Mouse (Mus musculus): ENCODE results near the gene Srcin1. TPM values are rescaled to one million over a fixed set of nuclear protein-coding genes. Genes with fewer than 3 reads are reported as not detected.
A peak's percentile ranks its signal among the peaks of the same experiment; 100 is the strongest.

Srcin1 gene
- total RNA-seq, 1 experiment from 2014 or later: 9.9 TPM

DNA sequence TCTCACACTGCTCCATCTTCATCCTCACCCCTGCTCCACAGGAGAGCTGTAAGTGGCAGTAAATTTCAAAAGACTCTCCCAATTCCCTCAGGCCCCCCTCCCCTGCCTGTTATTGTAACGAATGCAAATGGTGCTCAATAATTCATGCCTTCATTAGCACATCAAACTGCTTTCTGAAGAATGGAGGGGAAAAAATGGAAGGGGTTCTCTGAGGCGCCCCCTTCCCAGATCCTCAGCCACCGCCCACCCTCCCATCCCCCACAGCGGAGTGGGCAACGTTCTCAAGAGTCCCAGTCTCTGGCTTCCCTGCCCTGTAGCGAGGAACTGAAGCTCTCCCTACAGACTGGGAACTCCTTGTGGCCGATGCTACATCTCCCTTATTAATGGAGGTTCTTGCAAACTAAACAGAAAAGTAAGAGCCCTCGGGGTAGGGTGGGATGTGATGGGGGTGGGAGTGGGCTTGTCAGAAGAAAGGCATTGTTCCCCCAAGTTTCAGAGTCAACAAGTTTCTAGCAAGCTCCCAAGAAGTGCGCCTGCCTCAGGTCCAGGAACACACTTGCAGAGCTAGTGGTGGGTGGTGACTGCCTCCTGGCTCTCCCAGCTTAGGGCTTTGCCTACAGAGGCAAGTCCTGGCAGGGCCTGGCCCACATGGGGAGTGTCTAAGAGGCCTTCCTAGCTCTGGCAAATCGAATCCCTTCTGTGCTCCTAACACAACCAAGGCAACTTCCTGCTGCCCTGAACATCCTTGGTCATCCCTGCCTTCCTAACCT, 3.3 kb upstream of the Srcin1 start:
- DNase-seq: no peak

GRCm38 (mm10) chr11:97578286-97578685, 2.3 kb upstream of the Srcin1 start:
- no peak for DNase-seq

- peak; percentile 88 for DNase-seq
These were observed 348 bp downstream of the Srcin1 start for GRCm38 (mm10) chr11:97575638-97576037.

DNA sequence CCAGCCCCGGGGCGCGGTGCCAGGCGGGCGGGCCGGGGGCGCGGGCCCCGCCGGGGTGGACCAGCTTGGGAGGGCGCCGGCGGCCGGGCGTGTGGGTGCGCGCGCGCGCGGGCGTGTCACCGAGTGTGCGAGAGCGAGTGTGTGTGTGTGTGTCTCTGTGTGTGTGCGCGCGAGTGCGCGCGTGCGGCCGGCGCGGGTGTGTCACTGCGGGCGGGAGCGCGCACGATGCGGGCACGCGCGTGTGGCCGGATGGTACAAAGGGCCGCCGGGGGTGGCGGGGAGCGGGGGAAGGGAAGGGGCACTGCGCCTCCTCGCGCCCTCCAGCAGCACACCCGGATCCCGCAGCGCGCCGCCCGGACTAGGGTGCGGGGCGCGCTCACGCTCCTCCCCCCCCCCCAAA, 911 bp downstream of the Srcin1 start:
- peak; percentile 72 for DNase-seq

- no peak for DNase-seq
These were observed 1.4 kb downstream of the Srcin1 start for GRCm38 (mm10) chr11:97574551-97575051.

- no peak for DNase-seq
These were observed 2.0 kb downstream of the Srcin1 start for GRCm38 (mm10) chr11:97573891-97574550.

GRCm38 (mm10) chr11:97572895-97573480, 3.0 kb downstream of the Srcin1 start:
- DNase-seq: no peak

DNA sequence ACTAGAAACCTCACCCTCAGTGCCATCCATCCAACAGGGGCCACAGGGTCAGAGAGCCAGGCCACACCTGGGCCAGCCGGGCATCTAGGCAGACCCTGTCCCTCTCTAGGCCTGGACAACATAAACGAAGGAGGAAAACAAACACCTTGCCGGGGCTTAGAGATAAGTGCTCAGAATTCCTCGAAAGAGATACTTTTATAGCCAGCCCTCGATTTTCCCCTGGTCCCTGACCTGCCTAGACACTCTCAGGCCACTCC, 4.0 kb downstream of the Srcin1 start:
- no peak for DNase-seq

DNA sequence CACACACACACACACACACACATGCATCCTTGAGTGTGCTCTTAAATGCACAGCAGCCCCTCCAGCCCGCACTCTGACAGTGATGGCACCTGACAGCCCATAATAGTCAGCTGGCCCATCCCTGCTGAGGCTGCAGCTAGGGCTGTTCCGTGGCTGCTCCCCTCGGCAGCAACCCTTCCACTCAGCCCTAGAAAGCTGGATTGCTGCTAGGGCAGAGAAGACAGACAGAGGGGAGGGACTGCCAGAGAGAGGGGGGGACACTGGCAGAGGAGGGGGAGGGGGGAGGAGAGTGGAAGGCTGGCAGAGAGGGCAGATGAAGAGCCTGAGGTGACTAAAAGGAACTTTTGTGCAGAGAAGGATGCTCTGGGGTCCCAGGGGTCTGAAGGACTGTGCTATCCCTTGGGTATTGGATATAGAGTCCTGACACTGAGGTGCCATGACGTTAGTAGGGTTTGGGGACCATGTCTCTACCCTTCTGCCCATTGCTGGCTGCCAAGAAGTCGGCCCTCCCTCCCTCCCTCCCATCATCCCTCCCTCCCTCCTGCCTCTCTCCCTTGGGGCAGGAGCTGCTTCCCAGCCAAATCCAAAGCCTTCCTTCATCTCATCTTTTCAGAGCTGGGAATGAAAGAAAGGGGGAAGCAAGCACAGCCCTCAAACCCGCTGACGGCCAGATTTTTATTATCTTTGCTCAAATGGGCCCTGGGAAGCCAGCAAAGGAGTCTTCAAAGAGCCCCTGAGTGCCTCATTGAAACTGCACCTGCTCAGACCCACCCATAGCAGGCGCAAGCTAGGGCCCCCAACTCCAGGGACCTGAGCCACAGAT, 4.5 kb downstream of the Srcin1 start:
- no peak for DNase-seq

GRCm38 (mm10) chr11:97570493-97571137, 5.4 kb downstream of the Srcin1 start:
- DNase-seq: peak; percentile 61

GRCm38 (mm10) chr11:97569806-97570205, 6.2 kb downstream of the Srcin1 start:
- DNase-seq: no peak

DNA sequence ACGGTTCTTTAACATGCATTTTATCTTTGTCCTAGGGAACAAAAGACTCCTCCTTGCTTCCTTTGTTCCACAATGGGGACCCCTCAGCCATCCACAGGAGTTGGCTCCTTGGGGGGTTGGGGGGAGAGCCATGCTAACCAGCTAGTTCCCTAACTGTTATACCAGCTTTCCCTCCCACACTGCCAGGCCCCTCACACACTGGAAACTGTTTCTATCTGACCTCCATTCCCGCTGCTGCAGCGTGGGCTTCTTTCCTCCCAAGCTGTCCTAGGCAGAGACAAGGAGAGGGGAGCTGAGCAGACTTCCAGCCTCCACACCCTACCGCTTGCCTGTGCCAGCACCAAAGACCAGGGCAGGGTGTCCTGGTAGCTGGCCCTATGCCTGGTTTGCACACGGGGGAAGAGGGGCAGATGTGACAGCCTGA, 6.7 kb downstream of the Srcin1 start:
- DNase-seq: no peak

GRCm38 (mm10) chr11:97568729-97569128, 7.3 kb downstream of the Srcin1 start:
- peak; percentile 73 for DNase-seq

- no peak for DNase-seq
These were observed 8.5 kb downstream of the Srcin1 start for GRCm38 (mm10) chr11:97567480-97567879.

GRCm38 (mm10) chr11:97566551-97566950, 9.4 kb downstream of the Srcin1 start:
- DNase-seq: no peak

DNA sequence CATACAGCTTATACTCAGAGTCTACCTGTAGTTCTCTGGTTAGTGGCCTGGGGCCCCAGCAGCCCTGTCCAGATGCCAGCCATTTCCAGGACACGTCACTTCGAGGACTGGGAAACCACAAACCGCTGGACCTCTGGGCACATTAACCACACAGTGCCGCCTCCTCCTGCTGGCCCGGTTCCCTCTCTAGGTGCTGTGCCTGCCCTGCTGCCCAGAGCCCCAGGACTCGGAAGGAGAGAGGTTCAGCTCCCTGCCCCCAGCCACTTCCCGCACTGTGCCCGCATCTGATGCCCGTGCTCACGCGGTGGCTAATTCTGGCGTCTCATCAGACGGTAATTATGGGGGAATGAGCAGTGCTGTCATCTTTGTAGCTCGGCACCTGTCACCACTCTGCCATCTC, 12.3 kb downstream of the Srcin1 start:
- DNase-seq: no peak

GRCm38 (mm10) chr11:97562536-97562935, 13.4 kb downstream of the Srcin1 start:
- peak; percentile 59 for DNase-seq

GRCm38 (mm10) chr11:97560210-97560963, 15.6 kb downstream of the Srcin1 start:
- no peak for DNase-seq

DNA sequence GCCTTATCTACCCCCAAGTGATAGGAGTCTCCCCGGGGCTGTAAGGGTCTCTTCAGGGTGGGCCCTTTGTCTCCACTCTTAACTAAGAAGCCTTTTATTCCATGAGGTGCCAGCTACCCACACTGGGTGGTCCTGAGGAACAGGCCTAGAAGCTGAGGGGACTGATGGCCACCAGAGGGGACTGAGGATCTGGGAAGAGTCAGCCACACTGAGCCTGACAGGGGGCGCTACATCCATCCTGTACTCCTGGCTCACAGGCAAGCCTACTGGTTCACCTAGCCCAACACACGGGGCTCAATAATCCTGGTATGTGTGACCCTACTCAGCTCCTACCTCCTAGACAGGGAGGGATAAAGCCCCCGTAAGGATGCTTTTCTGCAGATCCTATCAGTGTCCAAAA, 16.4 kb downstream of the Srcin1 start:
- no peak for DNase-seq

DNA sequence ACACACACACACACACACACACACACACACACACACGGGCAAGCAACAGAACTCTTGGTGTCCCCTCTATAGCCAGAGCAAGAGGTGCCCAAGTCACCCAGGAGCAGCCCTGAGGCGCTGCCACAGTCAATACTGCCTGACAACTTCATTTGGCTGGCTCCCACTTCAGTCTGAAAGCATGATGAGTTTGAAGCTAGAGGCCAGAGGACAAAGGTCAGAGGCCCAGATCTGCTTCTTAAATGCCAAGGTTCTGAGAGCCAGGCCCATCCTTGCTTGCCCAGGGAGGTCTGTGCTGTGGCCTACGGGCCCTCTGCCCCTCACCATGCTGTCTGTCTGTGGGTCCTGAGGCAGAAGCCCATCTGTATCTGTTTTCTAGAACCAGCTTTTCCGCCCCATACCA, 18.1 kb downstream of the Srcin1 start:
- DNase-seq: no peak
